Mouse (Mus musculus) spleen, postnatal 10 days (tissue): ENCODE data around the gene Plau.

Experiments
- DNase-seq, 2 experiments: peaks; one replicate each; pipeline ENCODE4 v3.0.0; 2021 to 2022; ENCODE audit warnings: low spot score in 2 of 2

Plau gene

GRCm38 (mm10) chr14:20844671-20845576 is 8.5 kb downstream of the Plau start:
- no peak for DNase-seq

GRCm38 (mm10) chr14:20845577-20846088 is 9.2 kb downstream of the Plau start:
- DNase-seq, result peak; percentile 16 to 61

- no peak for DNase-seq
Measured at GRCm38 (mm10) chr14:20846214-20846613, 9.8 kb downstream of the Plau start.

GRCm38 (mm10) chr14:20847637-20848129 is 11.2 kb downstream of the Plau start:
- no peak for DNase-seq

- DNase-seq, result no peak
Measured at GRCm38 (mm10) chr14:20849753-20850152, 13.3 kb downstream of the Plau start.

GRCm38 (mm10) chr14:20850498-20850897 is 14.0 kb downstream of the Plau start:
- DNase-seq, result no peak

- no peak for DNase-seq
Measured at GRCm38 (mm10) chr14:20851776-20852175, 15.3 kb downstream of the Plau start.

- DNase-seq, result peak in 1 of 2 experiments; percentile 22
Measured at GRCm38 (mm10) chr14:20861152-20861551, 24.7 kb downstream of the Plau start.

- DNase-seq, result no peak
Measured at GRCm38 (mm10) chr14:20861559-20861958, 25.1 kb downstream of the Plau start.

GRCm38 (mm10) chr14:20863306-20864065 is 27.0 kb downstream of the Plau start:
- no peak for DNase-seq

GRCm38 (mm10) chr14:20864192-20864591 is 27.7 kb downstream of the Plau start:
- DNase-seq, result no peak

GRCm38 (mm10) chr14:20865604-20866003 is 29.1 kb downstream of the Plau start:
- DNase-seq, result no peak

- no peak for DNase-seq
Measured at GRCm38 (mm10) chr14:20866365-20866764, 29.9 kb downstream of the Plau start.

- DNase-seq, result no peak
Measured at GRCm38 (mm10) chr14:20870110-20870509, 33.6 kb downstream of the Plau start.

- DNase-seq, result no peak
Measured at GRCm38 (mm10) chr14:20871495-20871894, 35.0 kb downstream of the Plau start.

- peak; percentile 71 to 87 for DNase-seq
Measured at GRCm38 (mm10) chr14:20873307-20873706, 36.8 kb downstream of the Plau start.

- DNase-seq, result no peak
Measured at GRCm38 (mm10) chr14:20873931-20874330, 37.5 kb downstream of the Plau start.

- DNase-seq, result peak in 1 of 2 experiments; percentile 27
Measured at GRCm38 (mm10) chr14:20884691-20885090, 48.2 kb downstream of the Plau start.

- DNase-seq, result peak; percentile 16 to 58
Measured at GRCm38 (mm10) chr14:20885091-20885888, 48.8 kb downstream of the Plau start.

GRCm38 (mm10) chr14:20886266-20886665 is 49.8 kb downstream of the Plau start:
- peak; percentile 52 to 89 for DNase-seq

- DNase-seq, result no peak
Measured at GRCm38 (mm10) chr14:20887541-20888085, 51.2 kb downstream of the Plau start.
